In genomic region chr17:29384850-29385438, GRCm38 (mm10) we compare ENCODE assay signal across 9 mouse cellular contexts. TPM values are rescaled to one million over a fixed set of nuclear protein-coding genes. Genes with fewer than 3 reads are reported as not detected.
A peak's percentile ranks its signal among the peaks of the same experiment; 100 is the strongest.
DNase-seq lines count a peak whose midpoint lies in the region; ATAC-seq and TF ChIP-seq lines count a peak whose summit lies in the region.
"Had no signal": no experiment of that assay in that cellular context is flagged by ENCODE, and none has a peak within 500 bp of the region (broad histone marks: within the 10 kb centered on the region; RNA-seq: fewer than 3 reads in every experiment).

No protein-coding gene starts in this region.

- H3K36me3 ChIP-seq in stomach, embryonic 14.5 days (ENCODE audit: control insufficient read depth, insufficient read depth, low read length) = no peaks in the 10 kb centered on the region
- no peaks in the 10 kb centered on the region for H3K36me3 ChIP-seq in stomach, postnatal 0 days (ENCODE audit: control insufficient read depth, insufficient read depth, low read length)
- H3K36me3 ChIP-seq in liver, embryonic 13.5 days = no peaks in the 10 kb centered on the region
- H3K36me3 ChIP-seq: midbrain, embryonic 15.5 days had no signal

- H3K9me3 ChIP-seq in stomach, embryonic 14.5 days (ENCODE audit: control insufficient read depth, low read depth, low read length) = no peaks in the 10 kb centered on the region
- no peaks in the 10 kb centered on the region for H3K9me3 ChIP-seq in stomach, postnatal 0 days (ENCODE audit: control insufficient read depth, low read length)
- H3K9me3 ChIP-seq in liver, embryonic 13.5 days (replicated peaks) = no peaks in the 10 kb centered on the region
- H3K9me3 ChIP-seq: midbrain, embryonic 15.5 days had no signal

- WGBS in stomach, embryonic 14.5 days = 42% methylated on average over 5 of the region's 5 CpGs
- WGBS in stomach, postnatal 0 days = 47% methylated on average over 5 of the region's 5 CpGs
- WGBS in liver, embryonic 13.5 days (ENCODE audit: insufficient replicate concordance) = 50% methylated on average over 5 of the region's 5 CpGs

- H3K9ac ChIP-seq in stomach, embryonic 14.5 days (replicated peaks; ENCODE audit: low read depth, low read length) = no peak overlapping the region
- H3K9ac ChIP-seq in stomach, postnatal 0 days (ENCODE audit: low read length) = no peak overlapping the region
- no peak overlapping the region for H3K9ac ChIP-seq in liver, embryonic 13.5 days
- H3K9ac ChIP-seq: midbrain, embryonic 15.5 days had no signal

- TF ChIP-seq CTCF in stomach, postnatal 0 days (IDR thresholded peaks at IDR 0.05; ENCODE audit: low read depth) = no peak

- H3K27me3 ChIP-seq in stomach, embryonic 14.5 days (ENCODE audit: control insufficient read depth, insufficient read depth, low read length) = no peaks in the 10 kb centered on the region
- no peaks in the 10 kb centered on the region for H3K27me3 ChIP-seq in stomach, postnatal 0 days (ENCODE audit: control insufficient read depth, insufficient read depth, low read length)
- no peaks in the 10 kb centered on the region for H3K27me3 ChIP-seq in liver, embryonic 13.5 days
- H3K27me3 ChIP-seq: midbrain, embryonic 15.5 days; Patski had no signal

- DNase-seq in stomach, postnatal 0 days (ENCODE audit: low spot score) = no peak
- peak; percentile 60 for DNase-seq in gastrocnemius, postnatal 25 days
- no peak for DNase-seq in liver, embryonic 13.5 days
- DNase-seq in natural killer cell, adult 2 months (ENCODE audit: low spot score in 2 of 2) = no peak
- no peak for DNase-seq in left cerebral cortex, adult 9 months (ENCODE audit: low spot score in 2 of 2)

- H3K4me3 ChIP-seq in stomach, embryonic 14.5 days (ENCODE audit: low read depth, low read length) = no peak overlapping the region
- H3K4me3 ChIP-seq in stomach, postnatal 0 days (ENCODE audit: low read depth, low read length) = no peak overlapping the region
- no peak overlapping the region for H3K4me3 ChIP-seq in liver, embryonic 13.5 days (replicated peaks)
- H3K4me3 ChIP-seq: midbrain, embryonic 15.5 days had no signal

- ATAC-seq in stomach, embryonic 14.5 days (ENCODE audit: insufficient number of reproducible peaks, insufficient read depth, low FRiP score, low read depth) = peak; percentile 53; the same call in 1 of the 2 replicates
- ATAC-seq in stomach, postnatal 0 days (ENCODE audit: low FRiP score, low TSS enrichment) = no peak; the same call in 1 of the 2 replicates
- peak; percentile 65 for ATAC-seq in liver, embryonic 13.5 days (ENCODE audit: low read depth)
- ATAC-seq in erythroid progenitor cell, adult 5-6 weeks (replicated peaks; ENCODE audit: low FRiP score, poor library complexity, severe bottlenecking) = no peak
- ATAC-seq: midbrain, embryonic 15.5 days; Patski had no signal

- TF ChIP-seq EP300 in stomach, postnatal 0 days (optimal IDR thresholded peaks at IDR 0.05) = no peak

- H3K4me1 ChIP-seq in stomach, embryonic 14.5 days (ENCODE audit: control insufficient read depth, insufficient read depth, low read length) = 0 out of 2 replicates have a peak, but pooled peaks cover 3% of the 10 kb centered on the region
- no peaks in the 10 kb centered on the region for H3K4me1 ChIP-seq in stomach, postnatal 0 days (replicated peaks; ENCODE audit: control insufficient read depth, insufficient read depth)
- H3K4me1 ChIP-seq in liver, embryonic 13.5 days (replicated peaks) = peaks cover 14% of the 10 kb centered on the region
- H3K4me1 ChIP-seq: midbrain, embryonic 15.5 days had no signal

- H3K4me2 ChIP-seq in stomach, embryonic 14.5 days (replicated peaks; ENCODE audit: low read depth, low read length) = no peak overlapping the region
- H3K4me2 ChIP-seq in stomach, postnatal 0 days (replicated peaks; ENCODE audit: low read depth) = no peak overlapping the region
- H3K4me2 ChIP-seq in liver, embryonic 13.5 days = no peak overlapping the region
- H3K4me2 ChIP-seq: midbrain, embryonic 15.5 days had no signal

- no peak overlapping the region for H3K27ac ChIP-seq in stomach, embryonic 14.5 days (ENCODE audit: low read length)
- no peak overlapping the region for H3K27ac ChIP-seq in stomach, postnatal 0 days (replicated peaks)
- H3K27ac ChIP-seq in liver, embryonic 13.5 days = peak overlapping the region; percentile 60
- H3K27ac ChIP-seq: midbrain, embryonic 15.5 days had no signal

RNA-seq across cellular contexts. Expression of gene Fgd2, which starts 24.2 kb away (rescaled TPM):
- polyA plus RNA-seq in stomach, embryonic 14.5 days (2014; fragmentation: Nextera tagmentation; extraction: Ambion mirVana) = 8.4 and 11.5 TPM in 2 replicates
- polyA plus RNA-seq in stomach, postnatal 0 days (2015; fragmentation: Nextera tagmentation; extraction: Ambion mirVana) = 5.9 and 8.2 TPM in 2 replicates
- total RNA-seq in gastrocnemius, postnatal 25 days (2021) = 1 to 10 TPM; 1.2 to 1.6 TPM
- 4.5 and 5.0 TPM in 2 replicates for polyA plus RNA-seq in liver, embryonic 13.5 days (2015; fragmentation: Nextera tagmentation; extraction: Ambion mirVana)
- 4.0 and 6.3 TPM in 2 replicates for total RNA-seq in erythroid progenitor cell, adult 5-6 weeks (2015; ENCODE audit: low replicate concordance)
- total RNA-seq in erythroid progenitor cell, adult 5-6 weeks (2017; ENCODE audit: low replicate concordance) = 0.98 and 5.0 TPM in 2 replicates

RNA-seq across cellular contexts. Expression of gene Mtch1, which starts 37.2 kb away (rescaled TPM):
- 287 and 333 TPM in 2 replicates for polyA plus RNA-seq in stomach, embryonic 14.5 days (2014; fragmentation: Nextera tagmentation; extraction: Ambion mirVana)
- 189 and 201 TPM in 2 replicates for polyA plus RNA-seq in stomach, postnatal 0 days (2015; fragmentation: Nextera tagmentation; extraction: Ambion mirVana)
- 100 to 1,000 TPM; 104 to 106 TPM for total RNA-seq in gastrocnemius, postnatal 25 days (2021)
- polyA plus RNA-seq in liver, embryonic 13.5 days (2015; fragmentation: Nextera tagmentation; extraction: Ambion mirVana) = 55.2 and 64.0 TPM in 2 replicates
- 32.1 and 42.3 TPM in 2 replicates for total RNA-seq in erythroid progenitor cell, adult 5-6 weeks (2015; ENCODE audit: low replicate concordance)
- 12.3 and 31.1 TPM in 2 replicates for total RNA-seq in erythroid progenitor cell, adult 5-6 weeks (2017; ENCODE audit: low replicate concordance)

Comparison
In these comparisons a context has a peak if more than half of its experiments do, and no peak if none do; other contexts are left out.
1. ATAC-seq: peak in stomach, embryonic 14.5 days (single experiment) and liver, embryonic 13.5 days (single experiment); none in stomach, postnatal 0 days (single experiment) and erythroid progenitor cell, adult 5-6 weeks (single experiment).